Mouse (Mus musculus): ENCODE results near the gene Usp54.

DNA sequence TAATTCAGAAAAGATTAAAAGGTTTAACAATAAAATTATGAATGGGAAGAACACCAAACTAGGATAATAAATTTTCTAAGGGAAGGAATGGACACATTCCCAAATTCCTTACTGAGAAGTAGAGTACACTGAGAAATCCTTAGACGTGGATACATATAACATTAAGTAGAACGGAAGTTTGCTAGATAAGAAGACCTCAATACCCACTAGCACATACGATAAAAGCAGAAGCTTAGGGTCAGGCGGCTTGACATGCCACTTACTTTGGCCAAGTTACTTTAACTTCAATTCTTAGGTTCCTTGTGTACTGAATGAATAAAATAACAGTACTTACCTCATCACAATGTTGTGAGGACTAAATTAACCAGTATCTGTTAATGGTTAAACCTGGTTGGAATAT is 111.2 kb downstream of the Usp54 start:
- no peak for TF ChIP-seq CTCF (IDR thresholded peaks at IDR 0.05; ENCODE audit: borderline replicate concordance, insufficient read depth, low read length)
- no peak for TF ChIP-seq POLR2A (IDR thresholded peaks at IDR 0.05; ENCODE audit: low read depth, low read length)
